ENCODE assay signal across 10 mouse cellular contexts in the genomic region with DNA sequence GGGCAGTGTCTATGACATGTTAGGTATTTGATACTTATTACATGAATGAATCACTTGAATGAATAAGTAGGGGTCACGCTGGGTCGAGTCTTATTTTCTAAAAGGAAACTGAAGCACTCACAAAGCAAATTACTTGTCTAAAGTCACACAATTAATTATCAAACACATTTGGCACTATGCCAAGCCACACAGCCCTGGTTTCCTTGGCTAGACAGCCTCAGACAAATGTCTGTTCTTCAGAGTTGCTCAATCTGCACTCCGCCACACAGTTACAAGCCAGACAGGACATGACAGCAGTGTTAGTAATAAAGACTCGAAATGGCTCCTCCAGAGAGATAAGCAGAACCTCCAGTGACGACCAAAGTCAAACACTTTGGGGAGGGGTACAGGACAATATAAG.
DNase-seq lines count a peak whose midpoint lies in the region; ATAC-seq and TF ChIP-seq lines count a peak whose summit lies in the region.
"Had no signal": no experiment of that assay in that cellular context is flagged by ENCODE, and none has a peak within 500 bp of the region (broad histone marks: within the 10 kb centered on the region; RNA-seq: fewer than 3 reads in every experiment).

No protein-coding gene starts in this region.

- 52% methylated on average over 5 of the region's 5 CpGs for WGBS in neural tube, embryonic 12.5 days
- WGBS in neural tube, embryonic 13.5 days = 56% methylated on average over 5 of the region's 5 CpGs

- no peaks in the 10 kb centered on the region for H3K9me3 ChIP-seq in neural tube, embryonic 12.5 days
- no peaks in the 10 kb centered on the region for H3K9me3 ChIP-seq in neural tube, embryonic 13.5 days
- H3K9me3 ChIP-seq: limb, embryonic 13.5 days had no signal

- ATAC-seq in neural tube, embryonic 12.5 days (ENCODE audit: low FRiP score, low read depth) = peak; percentile 53; the same call in 1 of the 2 replicates
- peak; percentile 36; the same call in 1 of the 2 replicates for ATAC-seq in neural tube, embryonic 13.5 days (ENCODE audit: low read depth)

- H3K36me3 ChIP-seq in neural tube, embryonic 12.5 days = no peaks in the 10 kb centered on the region
- no peaks in the 10 kb centered on the region for H3K36me3 ChIP-seq in neural tube, embryonic 13.5 days
- H3K36me3 ChIP-seq: limb, embryonic 13.5 days had no signal

- H3K27ac ChIP-seq in neural tube, embryonic 12.5 days = no peak overlapping the region
- no peak overlapping the region for H3K27ac ChIP-seq in neural tube, embryonic 13.5 days (replicated peaks)
- H3K27ac ChIP-seq in layer of hippocampus, adult 2 months = no peak overlapping the region
- H3K27ac ChIP-seq: limb, embryonic 13.5 days had no signal

- H3K9ac ChIP-seq in neural tube, embryonic 12.5 days = no peak overlapping the region
- no peak overlapping the region for H3K9ac ChIP-seq in neural tube, embryonic 13.5 days
- H3K9ac ChIP-seq: limb, embryonic 13.5 days had no signal

- H3K4me2 ChIP-seq in neural tube, embryonic 12.5 days (replicated peaks) = no peak overlapping the region
- H3K4me2 ChIP-seq in neural tube, embryonic 13.5 days = no peak overlapping the region
- H3K4me2 ChIP-seq: limb, embryonic 13.5 days had no signal

- no peak for TF ChIP-seq CTCF in layer of hippocampus, adult 2 months (conservative IDR thresholded peaks at IDR 0.05)

- DNase-seq in embryo, embryonic 11 days = peak; percentile 32
- no peak for DNase-seq in embryo, embryonic 10 days (ENCODE audit: low spot score)
- no peak for DNase-seq in neural tube, embryonic 10.5 days (ENCODE audit: extremely low spot score, low spot score)
- DNase-seq in kidney, postnatal 10 days = peak; percentile 59
- DNase-seq in MN1 (ENCODE audit: low spot score) = no peak
- DNase-seq in layer of hippocampus, adult 2 months (ENCODE audit: low spot score in 2 of 2) = no peak
- DNase-seq: B cell, adult 2 months had no signal

- H3K27me3 ChIP-seq in neural tube, embryonic 12.5 days (replicated peaks) = no peaks in the 10 kb centered on the region
- H3K27me3 ChIP-seq in neural tube, embryonic 13.5 days = no peaks in the 10 kb centered on the region
- H3K27me3 ChIP-seq: limb, embryonic 13.5 days had no signal

- no peaks in the 10 kb centered on the region; the same call in 1 of the 2 replicates for H3K4me1 ChIP-seq in neural tube, embryonic 12.5 days
- H3K4me1 ChIP-seq in neural tube, embryonic 13.5 days (replicated peaks) = no peaks in the 10 kb centered on the region

- H3K4me3 ChIP-seq in neural tube, embryonic 12.5 days = no peak overlapping the region
- H3K4me3 ChIP-seq in neural tube, embryonic 13.5 days = no peak overlapping the region
- H3K4me3 ChIP-seq in layer of hippocampus, adult 2 months = no peak overlapping the region
- H3K4me3 ChIP-seq: limb, embryonic 13.5 days had no signal

Comparison
In these comparisons a context has a peak if more than half of its experiments do, and no peak if none do; other contexts are left out.
1. DNase-seq: peak in embryo, embryonic 11 days (single experiment) and kidney, postnatal 10 days (single experiment); none in embryo, embryonic 10 days (single experiment), neural tube, embryonic 10.5 days (single experiment), MN1 (single experiment) and layer of hippocampus, adult 2 months (0 of 2).